Mouse (Mus musculus): ENCODE data around the gene Rab5if. TPM values are rescaled to one million over a fixed set of nuclear protein-coding genes. Genes with fewer than 3 reads are reported as not detected.

Rab5if gene
- polyA plus RNA-seq (2014; fragmentation: Illumina TruSeq; extraction: RNeasy Lipid Tissue Mini Kit (QIAGEN cat#74804); ENCODE audit: insufficient read depth, low read depth, low replicate concordance), result 114 TPM

DNA sequence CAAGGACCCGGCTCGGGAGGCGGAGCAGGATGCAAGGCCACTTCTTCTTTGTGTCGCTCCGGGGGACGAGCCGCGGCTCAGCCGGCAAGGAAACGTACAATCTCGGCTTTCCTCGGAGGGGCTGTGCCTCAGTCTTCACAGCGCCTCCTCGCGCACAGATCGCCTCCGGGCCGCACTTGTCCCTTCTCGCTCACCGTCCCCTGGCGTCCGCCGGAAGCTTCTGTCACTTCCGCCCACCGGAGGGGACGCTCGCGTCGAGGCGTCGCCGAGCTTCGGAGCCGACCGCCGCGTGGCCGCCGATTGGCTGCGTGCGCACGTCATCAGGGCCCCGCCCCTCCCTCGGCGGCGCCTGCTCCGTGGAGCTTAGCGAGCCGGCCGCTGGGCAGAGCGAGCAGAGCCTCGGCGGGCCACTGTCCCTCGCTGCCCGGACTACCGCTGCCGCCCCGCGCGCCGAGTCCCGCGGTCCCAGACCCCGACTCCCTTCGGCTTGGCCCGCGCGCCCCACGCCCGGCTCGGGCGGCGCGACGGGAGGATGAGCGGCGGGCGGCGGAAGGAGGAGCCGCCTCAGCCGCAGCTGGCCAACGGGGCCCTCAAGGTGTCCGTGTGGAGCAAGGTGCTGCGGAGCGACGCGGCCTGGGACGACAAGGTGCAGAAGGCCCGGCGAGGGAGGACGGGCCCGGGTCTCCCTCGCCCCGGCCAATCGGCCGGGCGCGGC is at the start of gene Rab5if:
Rab5if (plus strand) TSS at position 357 of the 715 bp plus-strand sequence.

DNA sequence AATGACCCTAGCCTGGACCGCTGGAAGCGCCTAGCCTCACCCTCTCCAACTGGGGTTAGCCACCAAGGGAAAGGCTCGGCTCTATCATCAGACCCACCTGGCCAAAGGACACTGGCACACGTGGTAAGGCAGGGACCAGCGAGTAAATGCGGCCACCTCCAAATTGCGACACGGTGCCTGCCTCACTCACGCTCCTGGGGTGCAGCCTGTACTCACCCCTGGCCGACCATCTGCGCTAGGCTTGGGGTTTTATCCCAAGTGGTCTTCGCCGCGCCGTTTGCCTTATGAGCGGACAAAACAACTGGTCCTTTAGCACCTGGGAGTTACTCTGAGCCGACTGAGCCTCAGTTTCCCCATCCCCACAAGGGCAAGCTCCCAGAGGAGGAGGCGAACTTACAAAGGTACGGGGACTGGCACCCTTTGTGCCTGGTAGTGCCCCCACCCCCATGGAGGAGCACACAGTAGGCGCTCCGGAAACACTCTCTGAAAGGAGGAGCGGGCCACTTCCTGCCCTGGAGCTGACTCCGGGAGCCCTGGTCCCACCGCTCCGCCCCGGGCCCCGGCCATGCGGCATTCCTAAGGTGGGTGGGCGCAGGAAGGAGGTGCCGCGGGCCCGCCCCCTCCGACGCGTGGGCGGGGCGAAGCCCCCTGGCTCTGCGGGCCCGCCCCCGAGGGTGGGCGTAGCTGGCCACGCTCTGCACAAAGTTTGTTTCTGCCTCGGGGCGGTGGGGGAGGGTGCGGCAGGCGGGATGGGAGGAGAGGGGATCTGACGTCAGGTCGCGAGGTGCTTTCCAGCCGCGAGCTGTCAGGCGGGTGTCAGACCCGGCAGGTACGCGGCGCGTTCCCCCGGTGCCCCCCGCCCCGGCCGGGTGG is 23.4 kb upstream of the Rab5if start, which contains the start of gene Tgif2:
Tgif2 (plus strand) TSS at position 689 of the 873 bp plus-strand sequence.

DNA sequence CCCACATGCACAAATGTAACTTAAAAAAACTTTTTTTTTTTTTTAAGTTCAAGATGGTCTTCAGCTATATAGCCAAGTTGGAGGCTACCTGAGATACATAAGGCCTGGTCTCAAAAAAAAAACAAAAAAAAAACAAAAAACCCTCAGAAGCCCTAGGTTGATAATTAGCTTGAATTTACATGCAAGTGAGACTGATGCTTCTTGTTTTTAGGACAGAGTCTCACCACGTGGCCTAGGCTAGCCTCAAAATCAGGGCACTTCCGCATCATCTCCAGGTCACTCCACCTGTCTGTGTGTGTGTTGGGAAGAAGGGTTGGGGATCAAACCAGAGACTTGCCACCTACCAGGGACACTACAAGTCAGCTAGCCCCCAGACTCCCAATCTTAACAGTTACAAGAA is 5.1 kb upstream of the Rab5if start, which contains the start of gene 4930518I15Rik:
4930518I15Rik (minus strand) TSS at position 112 of the 400 bp plus-strand sequence.

DNA sequence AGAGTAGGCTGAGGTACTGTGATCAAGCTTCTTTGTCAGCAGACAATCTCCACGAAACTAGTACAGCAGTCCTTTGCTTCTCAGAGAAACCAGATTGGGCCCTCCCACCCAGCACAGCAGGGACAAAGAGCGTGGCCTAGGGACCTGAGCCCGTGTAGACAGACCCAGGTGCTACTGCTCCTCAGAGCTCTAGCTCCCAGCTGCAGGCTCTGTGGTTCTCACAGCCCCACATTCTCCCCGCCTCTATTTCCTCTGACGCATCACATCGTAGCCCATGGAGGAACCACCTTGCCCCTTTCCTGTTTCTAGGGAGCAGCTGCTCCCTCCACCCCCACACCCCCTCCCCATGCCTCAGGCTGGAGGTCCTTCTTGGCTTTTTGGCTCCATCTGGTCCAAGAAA is 24.1 kb downstream of the Rab5if start, which contains the start of gene Sla2:
Sla2 (minus strand) TSS at position 176 of the 400 bp plus-strand sequence.

Other genes starting within 250 kb of the Rab5if start
- gene Dlgap4, start 249.4 kb upstream of the Rab5if start, polyA plus RNA-seq (2014; fragmentation: Illumina TruSeq; extraction: RNeasy Lipid Tissue Mini Kit (QIAGEN cat#74804); ENCODE audit: insufficient read depth, low read depth, low replicate concordance), result 33.5 TPM
- gene Myl9, start 87.7 kb upstream of the Rab5if start, polyA plus RNA-seq (2014; fragmentation: Illumina TruSeq; extraction: RNeasy Lipid Tissue Mini Kit (QIAGEN cat#74804); ENCODE audit: insufficient read depth, low read depth, low replicate concordance), result 202 TPM
- gene Tgif2, start 23.1 kb upstream of the Rab5if start, polyA plus RNA-seq (2014; fragmentation: Illumina TruSeq; extraction: RNeasy Lipid Tissue Mini Kit (QIAGEN cat#74804); ENCODE audit: insufficient read depth, low read depth, low replicate concordance), result 4.4 TPM
- 0.30 TPM for gene 4930518I15Rik, start 5.2 kb upstream of the Rab5if start, polyA plus RNA-seq (2014; fragmentation: Illumina TruSeq; extraction: RNeasy Lipid Tissue Mini Kit (QIAGEN cat#74804); ENCODE audit: insufficient read depth, low read depth, low replicate concordance)
- gene Sla2, start 24.1 kb downstream of the Rab5if start, polyA plus RNA-seq (2014; fragmentation: Illumina TruSeq; extraction: RNeasy Lipid Tissue Mini Kit (QIAGEN cat#74804); ENCODE audit: insufficient read depth, low read depth, low replicate concordance), result 0.90 TPM
- gene Ndrg3, start 128.9 kb downstream of the Rab5if start, polyA plus RNA-seq (2014; fragmentation: Illumina TruSeq; extraction: RNeasy Lipid Tissue Mini Kit (QIAGEN cat#74804); ENCODE audit: insufficient read depth, low read depth, low replicate concordance), result 24.7 TPM
- 1.9 TPM for gene Dsn1, start 144.0 kb downstream of the Rab5if start, polyA plus RNA-seq (2014; fragmentation: Illumina TruSeq; extraction: RNeasy Lipid Tissue Mini Kit (QIAGEN cat#74804); ENCODE audit: insufficient read depth, low read depth, low replicate concordance)
- 3.7 TPM for gene Soga1, start 216.1 kb downstream of the Rab5if start, polyA plus RNA-seq (2014; fragmentation: Illumina TruSeq; extraction: RNeasy Lipid Tissue Mini Kit (QIAGEN cat#74804); ENCODE audit: insufficient read depth, low read depth, low replicate concordance)
- gene Tldc2, start 223.9 kb downstream of the Rab5if start, polyA plus RNA-seq (2014; fragmentation: Illumina TruSeq; extraction: RNeasy Lipid Tissue Mini Kit (QIAGEN cat#74804); ENCODE audit: insufficient read depth, low read depth, low replicate concordance), result not detected

Measured in lung, adult 10 weeks (tissue).